Mouse (Mus musculus): ENCODE data around the gene Ypel5. TPM values are rescaled to one million over a fixed set of nuclear protein-coding genes. Genes with fewer than 3 reads are reported as not detected.

The Ypel5 gene
- polyA plus RNA-seq, 1 experiment from 2014 or later, result 43.1 TPM

DNA sequence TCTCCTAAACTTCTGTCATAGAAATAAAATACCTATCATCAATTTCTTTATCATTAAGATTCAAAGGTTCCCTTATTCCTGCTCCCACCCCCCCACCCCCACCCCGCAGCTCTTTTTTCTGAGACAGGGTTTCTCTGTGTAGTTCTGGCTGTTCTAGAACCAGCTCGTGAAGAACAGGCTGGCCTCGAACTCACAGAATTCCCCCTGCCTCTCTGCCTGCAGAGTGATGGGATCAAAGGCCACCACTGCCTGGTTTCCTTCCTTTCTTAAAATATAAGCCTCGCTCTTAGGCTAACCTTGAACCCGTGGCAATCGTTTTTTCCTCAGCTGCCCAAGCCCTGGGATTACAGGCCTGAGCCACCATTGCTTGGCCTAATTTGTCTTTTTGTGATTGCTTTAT is 55.3 kb downstream of the Ypel5 start:
- no peak overlapping the region for H3K9ac ChIP-seq
- H3K4me1 ChIP-seq, result peaks cover 8% of the 10 kb centered on the region; the same call in 1 of the 2 replicates
- ATAC-seq (replicated peaks; ENCODE audit: low FRiP score), result no peak
- no peaks in the 10 kb centered on the region for H3K9me3 ChIP-seq (replicated peaks)
- no peak overlapping the region for H3K4me2 ChIP-seq
- no peaks in the 10 kb centered on the region for H3K36me3 ChIP-seq
- H3K27ac ChIP-seq, result no peak overlapping the region
- 88% methylated on average over 6 of the region's 6 CpGs for WGBS
- no peak overlapping the region for H3K4me3 ChIP-seq (replicated peaks)
- H3K27me3 ChIP-seq, result no peaks in the 10 kb centered on the region

DNA sequence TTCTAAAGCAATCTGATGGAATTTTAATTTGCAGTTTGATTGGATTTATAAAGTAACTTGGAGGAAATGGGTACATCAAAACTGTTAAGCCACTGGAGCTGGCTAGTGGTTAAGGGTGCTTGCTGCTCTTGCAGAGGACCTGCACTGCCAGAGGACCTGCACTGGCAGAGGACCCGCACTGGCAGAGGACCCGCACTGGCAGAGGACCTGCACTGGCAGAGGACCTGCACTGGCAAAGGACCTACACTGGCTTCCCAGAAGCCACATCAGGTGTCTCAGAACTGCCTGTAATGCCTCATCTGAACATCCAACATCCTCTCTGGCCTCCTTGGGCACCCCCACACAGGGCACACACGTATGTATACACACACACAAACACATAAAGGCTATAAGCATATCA is 59.3 kb downstream of the Ypel5 start:
- no peaks in the 10 kb centered on the region for H3K27me3 ChIP-seq
- no peaks in the 10 kb centered on the region for H3K36me3 ChIP-seq
- H3K4me1 ChIP-seq, result peaks cover 4% of the 10 kb centered on the region; the same call in 1 of the 2 replicates
- no peak overlapping the region for H3K4me3 ChIP-seq (replicated peaks)
- no peak overlapping the region for H3K27ac ChIP-seq
- H3K9ac ChIP-seq, result no peak overlapping the region
- H3K9me3 ChIP-seq (replicated peaks), result no peaks in the 10 kb centered on the region
- no peak for ATAC-seq (replicated peaks; ENCODE audit: low FRiP score)
- no peak overlapping the region for H3K4me2 ChIP-seq
- 90% methylated on average over 3 of the region's 3 CpGs for WGBS

DNA sequence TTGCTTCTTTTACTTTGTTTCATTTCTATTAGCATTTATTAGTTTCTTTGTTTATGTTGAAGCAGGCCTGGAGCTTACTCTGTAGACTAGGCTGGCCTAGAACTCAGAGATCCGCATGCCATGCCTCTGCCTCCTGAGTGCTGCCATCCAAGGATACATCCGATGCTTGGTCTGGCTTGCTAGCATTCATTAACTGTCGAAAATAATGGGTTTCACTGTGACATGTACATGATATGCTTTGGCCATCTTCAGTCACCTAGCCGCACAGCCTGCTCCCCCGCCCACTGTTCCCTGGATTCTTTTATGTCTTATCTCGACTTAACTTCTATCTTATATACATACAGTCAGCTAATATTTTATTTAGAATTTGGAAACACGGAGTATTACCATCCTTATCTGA is 60.8 kb downstream of the Ypel5 start:
- no peaks in the 10 kb centered on the region for H3K9me3 ChIP-seq (replicated peaks)
- no peak overlapping the region for H3K4me3 ChIP-seq (replicated peaks)
- no peak overlapping the region for H3K27ac ChIP-seq
- no peak for ATAC-seq (replicated peaks; ENCODE audit: low FRiP score)
- H3K27me3 ChIP-seq, result no peaks in the 10 kb centered on the region
- peaks cover 6% of the 10 kb centered on the region; the same call in 1 of the 2 replicates for H3K4me1 ChIP-seq
- no peak overlapping the region for H3K9ac ChIP-seq
- H3K36me3 ChIP-seq, result no peaks in the 10 kb centered on the region
- H3K4me2 ChIP-seq, result no peak overlapping the region
- 87% methylated on average over 7 of the region's 7 CpGs for WGBS

DNA sequence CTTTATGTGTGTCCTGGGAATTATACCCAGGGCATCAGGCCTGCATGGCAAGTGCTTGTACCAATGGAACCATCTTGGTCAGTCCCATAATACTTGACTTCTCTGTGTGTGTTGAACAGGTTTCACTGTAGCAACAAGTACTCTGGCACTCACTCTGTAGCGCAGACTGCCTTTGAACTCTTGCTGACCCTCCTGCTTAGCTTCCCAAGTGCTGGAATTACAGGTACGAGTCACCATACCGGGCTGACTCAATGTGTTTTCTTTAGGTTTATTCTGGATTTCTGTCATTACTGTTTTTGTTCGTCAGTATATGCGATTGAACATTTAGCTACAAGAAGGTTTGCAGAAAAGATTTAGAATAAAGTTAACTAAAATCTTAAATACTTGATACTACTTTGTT is 61.7 kb downstream of the Ypel5 start:
- H3K36me3 ChIP-seq, result no peaks in the 10 kb centered on the region
- no peak overlapping the region for H3K27ac ChIP-seq
- WGBS, result 82% methylated on average over 5 of the region's 5 CpGs
- no peak for ATAC-seq (replicated peaks; ENCODE audit: low FRiP score)
- H3K4me1 ChIP-seq, result peaks cover 9% of the 10 kb centered on the region; the same call in 1 of the 2 replicates
- no peak overlapping the region for H3K4me2 ChIP-seq
- H3K27me3 ChIP-seq, result no peaks in the 10 kb centered on the region
- no peak overlapping the region for H3K4me3 ChIP-seq (replicated peaks)
- H3K9me3 ChIP-seq (replicated peaks), result no peaks in the 10 kb centered on the region
- no peak overlapping the region for H3K9ac ChIP-seq

DNA sequence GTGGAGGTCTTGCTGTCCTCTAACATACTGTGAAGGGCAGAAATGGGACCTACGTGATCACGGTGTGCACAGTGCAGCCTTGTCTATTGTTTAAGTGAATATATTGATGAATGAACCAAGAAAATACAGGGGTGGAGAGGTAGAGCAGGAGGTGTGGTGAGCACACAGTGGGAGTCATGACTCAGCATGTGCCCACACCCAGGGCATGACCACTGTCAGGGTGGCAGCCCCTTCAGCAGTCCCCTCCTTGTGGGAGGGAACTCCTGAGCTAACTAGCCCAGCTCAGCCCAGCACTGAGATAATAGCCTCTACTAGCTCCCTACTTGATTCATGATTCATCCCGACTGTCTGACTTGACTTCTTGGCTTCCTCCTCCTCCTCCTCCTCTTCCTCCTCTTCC is 62.5 kb downstream of the Ypel5 start:
- no peak for ATAC-seq (replicated peaks; ENCODE audit: low FRiP score)
- no peak overlapping the region for H3K9ac ChIP-seq
- no peaks in the 10 kb centered on the region for H3K36me3 ChIP-seq
- H3K4me3 ChIP-seq (replicated peaks), result no peak overlapping the region
- no peak overlapping the region for H3K4me2 ChIP-seq
- H3K9me3 ChIP-seq (replicated peaks), result no peaks in the 10 kb centered on the region
- H3K4me1 ChIP-seq, result peaks cover 10% of the 10 kb centered on the region; the same call in 1 of the 2 replicates
- no peak overlapping the region for H3K27ac ChIP-seq
- 74% methylated on average over 3 of the region's 3 CpGs for WGBS
- H3K27me3 ChIP-seq, result no peaks in the 10 kb centered on the region

Other genes with a start within 250 kb of the Ypel5 start
- 0.23 and 0.51 TPM in 2 replicates for gene Alk, start 231.8 kb upstream of the Ypel5 start, polyA plus RNA-seq (2015; fragmentation: Nextera tagmentation; extraction: Ambion mirVana)
- 7.1 and 8.9 TPM in 2 replicates for gene Lbh, start 81.9 kb downstream of the Ypel5 start, polyA plus RNA-seq (2015; fragmentation: Nextera tagmentation; extraction: Ambion mirVana)